Mouse (Mus musculus): Measurements from ENCODE around the gene Tdrd3.

Tdrd3 gene

GRCm38 (mm10) chr14:87567626-87568446, 151.4 kb downstream of the Tdrd3 start:
- DNase-seq, result no peak

GRCm38 (mm10) chr14:87568447-87568908, 152.0 kb downstream of the Tdrd3 start:
- DNase-seq, result no peak

- no peak for DNase-seq
Measured at GRCm38 (mm10) chr14:87569471-87569870, 153.0 kb downstream of the Tdrd3 start.

GRCm38 (mm10) chr14:87572453-87572852, 156.0 kb downstream of the Tdrd3 start:
- no peak for DNase-seq

- DNase-seq, result no peak
Measured at GRCm38 (mm10) chr14:87582610-87583009, 166.2 kb downstream of the Tdrd3 start.
